Mouse (Mus musculus): ENCODE measurements around the gene Mical3. TPM values are rescaled to one million over a fixed set of nuclear protein-coding genes. Genes with fewer than 3 reads are reported as not detected.

The Mical3 gene
- polyA plus RNA-seq, 1 experiment from 2014 or later = 11.9 TPM

DNA sequence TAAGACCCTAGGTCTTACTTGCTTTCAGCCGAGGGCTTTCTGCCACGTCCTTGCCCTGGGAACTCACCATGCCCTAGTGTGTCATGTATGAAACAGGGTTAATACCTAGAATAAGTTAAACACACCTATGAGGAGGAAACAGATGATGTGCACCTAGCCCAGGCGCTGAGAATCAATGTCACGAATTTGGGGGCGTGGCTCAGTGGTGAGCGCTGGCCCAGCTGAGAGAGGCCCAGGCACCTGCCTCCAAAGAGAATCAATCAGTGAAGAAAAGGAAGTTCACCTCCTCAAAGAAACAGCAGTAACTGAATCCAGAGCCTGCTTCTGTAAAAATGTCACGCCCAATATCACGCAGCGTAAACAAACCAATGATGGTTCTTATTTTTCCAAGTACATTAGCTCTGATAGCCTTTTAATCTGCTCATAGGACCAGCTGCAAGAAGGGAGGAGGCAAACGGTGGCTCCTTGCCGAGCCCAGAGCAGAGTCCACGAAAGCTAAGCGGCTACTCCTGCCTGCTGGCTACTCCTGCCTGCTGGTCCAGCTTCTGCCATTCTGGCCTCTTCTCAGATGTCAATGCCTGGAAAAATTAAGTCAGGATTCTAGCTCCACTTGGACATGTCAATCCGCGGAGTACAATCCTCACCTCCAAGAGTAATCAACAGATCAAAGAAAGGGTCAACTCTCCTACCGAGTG lies 23.9 kb downstream of the Mical3 start:
- no peak overlapping the region for H3K4me2 ChIP-seq (replicated peaks)
- 0 out of 2 replicates have a peak, but pooled peaks cover 4% of the 10 kb centered on the region for H3K36me3 ChIP-seq
- H3K9me3 ChIP-seq = no peaks in the 10 kb centered on the region
- H3K4me1 ChIP-seq = peaks cover 19% of the 10 kb centered on the region
- H3K4me3 ChIP-seq = no peak overlapping the region
- H3K27ac ChIP-seq = no peak overlapping the region
- WGBS = 88% methylated on average over 16 of the region's 16 CpGs
- H3K9ac ChIP-seq = no peak overlapping the region
- no peaks in the 10 kb centered on the region for H3K27me3 ChIP-seq
- no peak for ATAC-seq (ENCODE audit: insufficient number of reproducible peaks, insufficient read depth, low FRiP score, low TSS enrichment)

DNA sequence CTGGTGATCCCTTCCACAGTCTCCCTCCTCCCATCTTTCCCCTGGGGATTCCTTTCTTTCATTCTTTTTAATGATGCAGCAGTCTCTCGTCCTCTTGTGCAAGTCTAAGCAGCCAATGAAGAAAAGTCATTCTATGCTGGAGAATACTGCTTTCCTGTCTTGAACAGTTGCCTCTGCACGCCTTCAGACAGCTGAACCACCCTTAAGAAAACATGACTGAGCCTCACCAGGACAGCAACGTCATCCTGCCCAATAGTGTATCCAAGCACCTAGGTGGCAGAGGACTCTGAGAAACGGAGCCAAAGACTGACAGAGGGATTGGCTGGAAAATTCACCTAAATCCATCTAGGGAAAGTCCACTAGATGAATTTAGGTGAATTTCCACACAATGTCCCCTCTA lies 25.1 kb downstream of the Mical3 start:
- Histone ChIP-seq H3K4me3 (no peak overlapping the region), H3K27me3 (no peaks in the 10 kb centered on the region), H3K27ac (no peak overlapping the region), H3K4me1 (peaks cover 11% of the 10 kb centered on the region), H3K9ac (no peak overlapping the region), H3K9me3 (no peaks in the 10 kb centered on the region), H3K4me2 (replicated peaks) (no peak overlapping the region), H3K36me3 (0 out of 2 replicates have a peak, but pooled peaks cover 4% of the 10 kb centered on the region)
- WGBS = 56% methylated on average over 4 of the region's 4 CpGs
- no peak for ATAC-seq (ENCODE audit: insufficient number of reproducible peaks, insufficient read depth, low FRiP score, low TSS enrichment)

DNA sequence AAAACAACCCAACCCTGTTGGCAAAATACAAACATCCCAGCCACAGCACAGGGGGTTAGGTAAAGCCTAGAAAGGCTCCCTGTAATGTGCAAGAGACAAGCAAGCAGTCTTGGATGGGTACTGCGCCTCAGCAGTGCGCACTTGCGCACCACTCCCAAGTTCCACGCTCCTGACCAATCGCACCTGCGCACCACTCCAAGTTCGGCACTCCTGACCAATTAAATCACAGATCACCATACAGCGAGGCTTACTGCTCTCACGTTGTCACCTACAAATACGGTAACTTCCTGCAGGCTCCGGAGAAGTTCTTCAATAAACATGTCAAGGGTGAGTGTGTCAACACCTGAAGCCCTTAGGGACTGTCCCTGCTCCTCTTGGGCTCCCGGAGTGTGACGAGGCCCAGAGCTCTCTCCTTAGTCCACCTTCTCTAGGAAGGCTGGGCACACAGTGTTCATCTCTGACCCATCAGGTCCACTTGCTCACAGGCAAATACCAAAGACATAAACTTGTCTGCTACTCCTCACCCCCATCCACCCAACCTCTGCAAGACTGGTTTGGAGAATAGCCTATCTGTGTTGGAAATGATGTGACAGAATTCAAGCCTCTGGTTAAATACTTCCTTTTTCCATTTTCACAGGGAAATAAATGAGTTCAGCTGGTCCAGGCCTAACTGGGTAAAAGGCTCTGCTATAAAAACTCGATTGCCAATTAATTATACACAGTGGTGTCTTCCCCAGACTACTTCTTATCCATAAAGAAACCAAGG lies 27.2 kb downstream of the Mical3 start:
- no peak overlapping the region for H3K9ac ChIP-seq
- ATAC-seq (ENCODE audit: insufficient number of reproducible peaks, insufficient read depth, low FRiP score, low TSS enrichment) = no peak
- peaks cover 4% of the 10 kb centered on the region for H3K4me1 ChIP-seq
- H3K4me3 ChIP-seq = no peak overlapping the region
- H3K27ac ChIP-seq = no peak overlapping the region
- H3K36me3 ChIP-seq = 0 out of 2 replicates have a peak, but pooled peaks cover 4% of the 10 kb centered on the region
- H3K27me3 ChIP-seq = no peaks in the 10 kb centered on the region
- H3K4me2 ChIP-seq (replicated peaks) = no peak overlapping the region
- WGBS = 86% methylated on average over 14 of the region's 14 CpGs
- H3K9me3 ChIP-seq = no peaks in the 10 kb centered on the region

DNA sequence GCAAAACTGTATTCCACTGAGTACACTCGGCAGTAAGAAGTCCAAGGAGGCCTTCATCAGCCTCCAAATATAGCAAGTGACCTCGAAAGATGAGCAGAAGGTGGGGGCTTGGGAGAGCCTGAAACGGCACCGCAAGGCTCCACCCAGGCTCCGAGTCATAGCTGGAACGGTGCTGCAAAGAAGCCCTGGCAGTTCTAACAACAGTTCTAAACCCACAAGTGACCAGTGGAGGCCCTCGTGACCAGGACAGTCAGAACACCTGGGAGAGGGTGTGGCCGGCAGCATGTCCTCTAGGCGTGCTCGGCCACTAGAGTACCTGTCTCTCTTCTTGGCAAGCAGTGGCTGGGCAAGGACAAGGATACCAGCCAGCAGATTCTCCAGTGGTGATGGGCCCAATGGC lies 27.9 kb downstream of the Mical3 start:
- 89% methylated on average over 10 of the region's 10 CpGs for WGBS

DNA sequence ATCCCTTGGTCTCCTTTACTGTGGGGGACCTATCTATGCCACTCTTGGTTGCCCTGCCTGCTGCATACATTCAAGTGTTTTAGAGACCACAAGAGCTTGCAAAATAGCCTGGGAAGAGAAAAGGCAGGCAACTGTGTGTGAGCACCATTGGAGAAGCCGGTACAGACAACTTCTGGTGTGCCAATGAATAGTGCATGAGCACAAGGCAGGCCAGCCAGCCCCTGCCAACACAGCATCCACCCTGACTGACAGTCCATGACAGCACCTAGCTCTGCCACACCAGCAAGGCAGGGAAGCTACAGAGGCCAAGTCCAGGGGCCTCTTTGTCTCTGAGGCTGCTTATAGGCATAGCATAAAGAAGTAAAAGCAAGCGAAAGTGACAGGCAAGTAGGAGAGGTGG lies 28.7 kb downstream of the Mical3 start:
- Histone ChIP-seq H3K27me3 (no peaks in the 10 kb centered on the region), H3K36me3 (no peaks in the 10 kb centered on the region), H3K4me2 (replicated peaks) (no peak overlapping the region), H3K4me3 (no peak overlapping the region), H3K27ac (no peak overlapping the region), H3K9me3 (no peaks in the 10 kb centered on the region), H3K9ac (no peak overlapping the region), H3K4me1 (peaks cover 4% of the 10 kb centered on the region)
- 85% methylated on average over 2 of the region's 2 CpGs for WGBS
- no peak for ATAC-seq (ENCODE audit: insufficient number of reproducible peaks, insufficient read depth, low FRiP score, low TSS enrichment)

More for the DNA sequence above, 27.9 kb downstream of the Mical3 start:
- ATAC-seq (ENCODE audit: insufficient number of reproducible peaks, insufficient read depth, low FRiP score, low TSS enrichment) = no peak
- Histone ChIP-seq H3K4me1 (peaks cover 4% of the 10 kb centered on the region), H3K27me3 (no peaks in the 10 kb centered on the region), H3K4me2 (replicated peaks) (no peak overlapping the region), H3K27ac (no peak overlapping the region), H3K4me3 (no peak overlapping the region), H3K36me3 (0 out of 2 replicates have a peak, but pooled peaks cover 4% of the 10 kb centered on the region), H3K9ac (no peak overlapping the region), H3K9me3 (no peaks in the 10 kb centered on the region)

DNA sequence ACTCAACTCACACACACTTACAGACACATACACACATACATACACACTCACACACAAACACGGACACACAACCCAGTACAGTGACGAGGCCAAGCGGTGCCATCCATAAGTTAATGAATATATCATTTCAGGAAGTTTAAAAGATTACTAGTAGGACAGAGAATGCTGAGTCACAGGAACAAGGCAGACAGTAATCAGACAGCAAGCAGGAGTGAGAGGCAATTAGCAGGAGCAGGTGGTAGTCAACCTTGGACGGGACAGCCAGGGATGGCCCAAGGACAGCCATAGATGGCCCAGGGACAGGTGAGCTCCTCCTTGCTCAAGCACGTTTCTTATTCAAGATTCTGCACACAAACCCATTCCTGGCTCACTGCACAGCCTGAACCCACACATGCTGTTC lies 29.6 kb downstream of the Mical3 start:
- Histone ChIP-seq H3K27ac (no peak overlapping the region), H3K9ac (no peak overlapping the region), H3K9me3 (no peaks in the 10 kb centered on the region), H3K4me1 (peaks cover 4% of the 10 kb centered on the region), H3K4me2 (replicated peaks) (no peak overlapping the region), H3K36me3 (no peaks in the 10 kb centered on the region), H3K27me3 (no peaks in the 10 kb centered on the region), H3K4me3 (no peak overlapping the region)
- ATAC-seq (ENCODE audit: insufficient number of reproducible peaks, insufficient read depth, low FRiP score, low TSS enrichment) = no peak
- 90% methylated on average over 5 of the region's 5 CpGs for WGBS

DNA sequence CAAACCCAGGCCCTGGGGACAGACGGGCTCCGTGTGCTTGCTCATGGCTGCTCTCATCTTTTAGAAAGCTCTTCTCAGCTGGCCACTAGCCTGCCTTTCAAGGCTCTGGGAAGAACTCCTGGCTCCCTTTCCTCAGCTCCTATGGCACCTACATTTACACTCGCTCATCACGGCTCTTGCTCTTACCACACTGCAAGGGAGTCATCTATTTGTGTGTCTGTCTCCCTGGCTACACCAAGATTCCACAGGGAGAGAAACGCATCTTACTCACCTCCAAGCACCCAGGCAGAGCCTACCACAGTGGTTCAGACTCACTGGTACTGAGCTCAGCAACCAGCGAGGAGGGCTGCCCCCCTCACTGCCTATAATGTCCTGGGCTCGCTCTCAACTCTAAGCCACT lies 31.0 kb downstream of the Mical3 start:
- no peaks in the 10 kb centered on the region for H3K9me3 ChIP-seq
- 89% methylated on average over 7 of the region's 7 CpGs for WGBS
- no peaks in the 10 kb centered on the region for H3K36me3 ChIP-seq
- H3K27ac ChIP-seq = no peak overlapping the region
- peaks cover 4% of the 10 kb centered on the region; the same call in 1 of the 2 replicates for H3K4me1 ChIP-seq
- no peaks in the 10 kb centered on the region for H3K27me3 ChIP-seq
- no peak overlapping the region for H3K9ac ChIP-seq
- H3K4me2 ChIP-seq (replicated peaks) = no peak overlapping the region
- ATAC-seq (ENCODE audit: insufficient number of reproducible peaks, insufficient read depth, low FRiP score, low TSS enrichment) = no peak
- H3K4me3 ChIP-seq = no peak overlapping the region

DNA sequence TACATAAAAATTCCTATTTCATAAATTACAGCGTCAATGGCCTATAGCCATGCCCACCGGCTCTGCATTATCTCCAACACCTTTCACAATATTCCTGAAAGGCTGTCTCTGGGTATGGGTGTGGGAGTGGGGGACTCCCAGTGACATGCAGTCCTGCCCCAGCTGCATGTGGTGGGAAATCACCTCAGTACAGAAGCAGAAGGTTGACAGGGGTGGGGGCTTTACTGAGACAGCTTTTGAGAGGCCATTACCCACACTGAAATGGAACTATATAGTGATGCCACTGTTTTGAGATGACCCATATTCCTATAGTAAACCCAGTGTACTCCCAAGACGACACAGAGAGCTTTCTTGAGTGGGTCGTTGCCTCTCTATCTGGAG lies 31.6 kb downstream of the Mical3 start:
- Histone ChIP-seq H3K36me3 (no peaks in the 10 kb centered on the region), H3K4me1 (peaks cover 4% of the 10 kb centered on the region; the same call in 1 of the 2 replicates), H3K9me3 (no peaks in the 10 kb centered on the region), H3K9ac (no peak overlapping the region), H3K27ac (no peak overlapping the region), H3K27me3 (no peaks in the 10 kb centered on the region), H3K4me2 (replicated peaks) (no peak overlapping the region), H3K4me3 (no peak overlapping the region)
- WGBS = 86% methylated on average over 4 of the region's 4 CpGs
- ATAC-seq (ENCODE audit: insufficient number of reproducible peaks, insufficient read depth, low FRiP score, low TSS enrichment) = no peak

DNA sequence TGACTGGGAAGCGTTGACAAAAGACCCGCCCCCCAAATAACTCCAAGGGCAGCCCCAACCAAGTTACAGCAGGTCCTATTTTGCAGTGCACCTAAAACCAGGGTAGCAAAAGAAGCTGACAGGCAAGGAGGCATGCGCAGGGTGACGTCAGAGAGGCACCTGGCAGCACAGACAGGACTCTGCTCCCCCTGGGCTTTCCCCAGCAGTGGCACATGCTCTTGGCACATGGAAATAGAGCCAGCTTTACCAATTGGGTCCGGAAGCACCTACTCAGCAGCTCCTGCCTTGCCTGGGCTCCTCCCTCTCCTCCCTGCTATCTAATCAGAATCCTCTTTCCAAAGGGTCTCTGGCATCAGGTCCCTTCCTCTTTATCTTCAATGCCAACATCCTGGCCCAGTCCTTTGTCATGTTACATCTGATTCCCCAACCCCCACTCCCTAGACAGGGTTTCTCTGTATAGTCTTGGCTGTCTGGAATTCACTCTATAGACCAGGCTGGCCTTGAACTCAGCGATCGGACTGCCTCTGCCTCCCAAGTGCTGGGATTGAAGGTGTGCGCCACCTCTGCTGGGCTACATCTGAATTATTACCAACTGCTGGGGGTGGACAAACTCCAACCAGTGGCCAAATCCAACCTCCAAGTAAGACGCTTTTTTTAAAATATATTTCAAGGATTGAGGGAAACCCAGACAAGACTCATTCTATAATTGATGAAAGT lies 32.1 kb downstream of the Mical3 start:
- H3K27ac ChIP-seq = no peak overlapping the region

DNA sequence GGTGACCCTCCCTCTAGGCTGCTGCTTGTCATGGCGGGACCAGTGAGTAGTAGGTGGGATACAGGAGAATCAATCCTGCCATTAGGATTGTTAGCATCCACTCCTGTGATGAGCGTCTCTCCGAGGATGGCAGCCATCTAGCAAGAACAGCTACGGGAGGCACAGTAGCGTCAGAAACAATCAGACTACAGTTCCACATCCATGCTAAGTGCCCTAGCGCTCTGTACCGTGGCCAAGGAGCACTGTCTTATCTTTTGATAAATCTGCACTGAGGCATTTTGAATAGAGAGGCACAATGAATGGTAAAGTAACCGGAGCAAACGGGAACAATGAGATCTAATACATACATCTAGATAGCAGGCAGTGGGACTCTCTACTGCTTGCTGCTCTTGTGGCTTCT lies 32.7 kb downstream of the Mical3 start:
- Histone ChIP-seq H3K9ac (no peak overlapping the region), H3K36me3 (no peaks in the 10 kb centered on the region)
- 82% methylated on average over 9 of the region's 9 CpGs for WGBS

More for the DNA sequence above, 32.1 kb downstream of the Mical3 start:
- no peak for ATAC-seq (ENCODE audit: insufficient number of reproducible peaks, insufficient read depth, low FRiP score, low TSS enrichment)
- Histone ChIP-seq H3K4me3 (no peak overlapping the region), H3K36me3 (no peaks in the 10 kb centered on the region), H3K4me1 (peaks cover 4% of the 10 kb centered on the region; the same call in 1 of the 2 replicates), H3K27me3 (no peaks in the 10 kb centered on the region), H3K9ac (no peak overlapping the region), H3K4me2 (replicated peaks) (no peak overlapping the region), H3K9me3 (no peaks in the 10 kb centered on the region)
- 77% methylated on average over 9 of the region's 9 CpGs for WGBS

DNA sequence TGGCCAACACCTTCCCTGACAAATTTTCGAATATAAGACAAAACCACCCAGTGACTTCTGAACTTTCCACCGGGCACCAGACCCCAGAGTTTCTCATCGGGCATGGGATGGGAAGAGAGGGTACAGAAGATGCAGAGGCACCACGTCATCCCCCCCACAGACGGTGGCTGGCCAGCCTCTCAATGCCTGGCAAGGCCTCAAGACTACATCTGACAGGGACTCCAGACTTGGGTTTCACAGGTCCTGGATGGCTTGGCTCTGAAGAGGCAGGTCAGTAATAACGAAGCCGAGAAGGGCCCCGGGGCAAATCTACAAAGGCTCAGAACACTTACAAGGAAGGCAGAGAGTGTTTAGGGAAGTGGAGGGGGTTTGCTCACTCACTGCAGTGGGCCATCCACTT lies 33.9 kb downstream of the Mical3 start:
- Histone ChIP-seq H3K9me3 (no peaks in the 10 kb centered on the region), H3K9ac (no peak overlapping the region), H3K27ac (no peak overlapping the region), H3K27me3 (no peaks in the 10 kb centered on the region), H3K36me3 (no peaks in the 10 kb centered on the region), H3K4me3 (no peak overlapping the region), H3K4me1 (peaks cover 4% of the 10 kb centered on the region; the same call in 1 of the 2 replicates), H3K4me2 (replicated peaks) (no peak overlapping the region)
- ATAC-seq (ENCODE audit: insufficient number of reproducible peaks, insufficient read depth, low FRiP score, low TSS enrichment) = no peak
- 77% methylated on average over 8 of the region's 8 CpGs for WGBS

More for the DNA sequence above, 32.7 kb downstream of the Mical3 start:
- H3K27ac ChIP-seq = no peak overlapping the region
- H3K27me3 ChIP-seq = no peaks in the 10 kb centered on the region
- peaks cover 4% of the 10 kb centered on the region; the same call in 1 of the 2 replicates for H3K4me1 ChIP-seq
- ATAC-seq (ENCODE audit: insufficient number of reproducible peaks, insufficient read depth, low FRiP score, low TSS enrichment) = no peak
- no peak overlapping the region for H3K4me3 ChIP-seq
- H3K9me3 ChIP-seq = no peaks in the 10 kb centered on the region
- no peak overlapping the region for H3K4me2 ChIP-seq (replicated peaks)

Data from embryonic facial prominence, embryonic 12.5 days (tissue).